Mouse (Mus musculus): Measurements from ENCODE around the gene Catsper4.

The Catsper4 gene

DNA sequence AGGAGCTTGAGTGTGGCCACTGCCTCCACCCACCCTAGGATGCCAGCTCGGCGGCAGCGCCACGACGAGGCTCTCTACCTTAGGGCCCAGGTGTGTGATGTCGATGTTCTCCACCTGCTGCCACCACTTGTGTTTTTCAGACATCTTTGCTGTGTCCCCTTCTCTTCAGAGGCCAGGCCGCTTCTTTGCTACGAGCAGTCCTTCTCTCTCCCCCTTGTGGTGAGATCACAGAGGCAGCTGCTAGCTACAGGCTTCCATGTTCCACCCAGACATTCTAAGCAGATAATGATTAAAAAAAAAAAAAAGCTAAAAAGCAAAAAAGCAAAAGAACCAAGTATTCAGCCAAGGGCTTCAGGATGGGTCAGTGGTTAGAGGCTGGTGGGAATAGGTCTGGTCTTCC lies at the start of gene Catsper4:
Catsper4 (minus strand) TSS at position 190 of the 400 bp plus-strand sequence.
- POLR2A ChIA-PET: interaction anchor here in 2 of 4 experiments (0.5 to 1.8 kb wide), 6 partner anchors 10 to 1190 kb away, joined by 3 to 5 read pairs (median 4); partner anchors contain the start of genes Cep85 (in 1 of the 2) and Zfp593 (in 1 of the 2)
- CTCF ChIA-PET: interaction anchor here (0.6 to 1.6 kb wide), 4 partner anchors 18 to 569 kb away, joined by 3 to 4 read pairs (median 3); partner anchors contain the start of gene Pdik1l (in 1 of the 4)

DNA sequence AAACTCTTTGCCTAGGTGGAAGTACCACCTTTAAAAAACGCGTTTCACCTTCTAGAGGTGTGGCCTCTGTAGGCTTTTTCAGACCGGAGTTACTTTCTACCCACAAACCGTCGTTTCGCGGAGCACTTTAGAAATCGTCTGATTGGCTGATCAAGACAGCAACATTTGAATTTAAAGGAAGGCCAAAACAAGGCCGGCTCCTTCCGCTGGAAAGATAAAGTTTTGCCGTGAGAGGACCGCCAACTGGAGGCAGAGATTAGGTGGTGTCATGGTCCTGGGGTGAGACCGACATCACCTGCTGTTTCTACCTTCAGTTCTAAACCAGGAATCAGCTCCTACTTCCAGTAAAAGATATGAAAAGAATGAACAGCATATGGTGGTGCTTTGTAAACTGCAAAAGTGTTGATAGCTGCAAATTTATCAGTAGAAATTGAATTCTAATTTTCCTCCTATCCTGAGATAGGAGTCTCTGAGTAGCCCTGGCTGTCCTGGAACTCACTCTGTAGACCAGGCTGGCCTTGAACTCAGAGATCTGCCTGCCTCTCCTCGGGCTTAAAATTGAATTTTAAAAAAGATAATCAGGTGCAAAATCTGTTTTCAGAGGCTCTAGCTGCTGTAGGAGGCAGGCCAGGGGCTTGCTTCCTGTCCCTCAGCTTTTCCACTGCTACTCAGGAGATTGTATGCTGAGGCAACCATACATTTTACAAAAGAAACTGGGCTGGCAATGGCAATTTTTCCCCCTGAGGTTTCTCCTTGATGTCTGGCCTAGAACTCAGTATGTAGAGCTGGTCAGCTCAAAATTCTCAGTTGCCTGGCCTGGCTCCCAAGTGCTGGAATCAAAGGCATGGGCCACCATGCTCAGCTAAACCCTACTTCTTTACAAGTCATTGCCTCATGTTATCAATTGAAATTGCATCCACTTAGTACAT lies 46.5 kb upstream of the Catsper4 start:
- POLR2A ChIA-PET: interaction anchor here in 3 of 4 experiments (0.6 to 1.9 kb wide), 18 partner anchors 10 to 302 kb away, joined by 3 to 12 read pairs (median 3); partner anchors contain the start of genes Cep85 (in 1 of the 3) and Pdik1l (in 1 of the 3)
- CTCF ChIA-PET: interaction anchor here in 2 of 4 experiments (0.8 to 2.3 kb wide), 2 partner anchors 10 to 18 kb away, joined by 5 to 8 read pairs; no protein-coding TSS in a partner anchor

DNA sequence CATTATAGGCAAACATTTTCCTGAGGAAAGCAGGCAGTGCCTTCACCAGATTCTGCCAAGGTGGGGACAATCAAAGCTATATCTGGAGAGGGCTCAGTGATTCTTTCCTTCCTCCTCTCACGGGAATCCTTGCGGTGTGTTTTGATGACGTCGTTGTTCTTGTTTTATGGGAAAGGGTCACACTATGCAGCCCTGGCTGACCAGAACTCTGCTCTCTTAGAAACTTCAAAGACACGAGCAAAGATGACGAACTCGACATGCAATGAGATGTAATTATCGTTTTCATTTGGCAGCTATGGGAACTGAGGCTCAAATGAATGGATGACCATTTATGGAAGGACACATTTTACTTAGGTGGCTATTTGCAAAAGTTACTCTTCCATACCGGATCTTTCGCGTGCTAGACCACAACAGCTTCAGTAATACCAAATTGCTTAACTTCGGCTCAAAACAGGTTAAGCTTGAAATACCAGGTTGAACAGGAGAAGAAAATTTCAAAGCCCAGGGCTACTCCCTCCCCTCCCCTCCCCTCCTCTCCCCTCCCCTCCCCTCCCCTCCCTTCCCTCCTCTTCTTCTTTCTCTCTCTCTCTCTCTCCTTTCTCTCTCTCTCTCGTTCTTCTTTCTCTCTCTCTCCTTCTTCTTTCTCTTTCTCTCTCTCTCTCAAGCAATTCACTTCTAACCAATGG lies 45.7 kb upstream of the Catsper4 start:
- ChIA-PET CTCF (interaction anchor here in 3 of 4 experiments (0.6 to 2.3 kb wide), 4 partner anchors 10 to 378 kb away, joined by 4 to 8 read pairs (median 4); no protein-coding TSS in a partner anchor), POLR2A (interaction anchor here in 3 of 4 experiments (0.6 to 1.9 kb wide), 16 partner anchors 9 to 229 kb away, joined by 3 to 12 read pairs (median 4); partner anchors contain the start of genes Cep85 (in 1 of the 3) and Pdik1l (in 1 of the 3))

DNA sequence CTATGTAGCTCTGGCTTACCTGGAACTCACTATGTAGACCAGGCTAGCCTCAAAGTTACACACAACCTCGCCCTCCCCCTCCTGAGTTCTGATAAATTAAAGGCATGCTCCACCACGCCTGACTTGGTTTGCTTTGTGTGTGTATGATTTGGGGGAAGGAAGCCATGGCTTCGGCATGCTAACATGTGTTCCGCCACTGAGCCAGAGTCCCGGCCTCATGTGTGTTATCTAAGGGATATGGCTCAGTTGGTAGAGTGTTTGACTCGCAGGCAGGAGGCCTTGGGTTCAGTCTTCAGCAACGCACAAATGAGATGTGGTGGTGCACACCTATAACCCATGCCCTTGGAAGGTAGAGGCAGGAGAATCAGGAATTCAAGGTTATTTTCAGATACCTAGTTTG lies 44.8 kb upstream of the Catsper4 start:
- POLR2A ChIA-PET: interaction anchor here in 2 of 4 experiments (0.6 to 2.1 kb wide), 3 partner anchors 15 to 67 kb away, joined by 3 to 6 read pairs (median 5); partner anchors contain the start of gene Pdik1l (in 1 of the 2)
- CTCF ChIA-PET: interaction anchor here in 2 of 4 experiments (1.5 to 2.3 kb wide), 2 partner anchors 9 to 21 kb away, joined by 3 to 8 read pairs; no protein-coding TSS in a partner anchor

DNA sequence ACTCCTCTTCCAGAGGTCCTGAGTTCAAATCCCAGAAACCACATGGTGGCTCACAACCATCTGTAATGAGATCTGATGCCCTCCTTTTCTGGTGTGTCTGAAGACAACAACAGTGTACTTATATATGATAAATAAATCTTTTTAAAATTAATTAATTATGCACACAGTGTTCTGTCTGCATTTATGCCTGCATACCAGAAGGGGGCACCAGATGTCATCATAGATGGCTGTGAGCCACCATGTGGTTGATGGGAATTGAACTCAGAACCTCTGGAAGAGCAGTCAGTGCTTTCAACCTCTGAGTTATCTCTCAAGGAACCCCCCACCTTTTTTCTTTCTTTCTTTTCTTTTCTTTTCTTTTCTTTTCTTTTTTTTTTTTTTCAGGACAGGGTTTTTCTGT lies 42.4 kb upstream of the Catsper4 start:
- POLR2A ChIA-PET: interaction anchor here in 3 of 4 experiments (1.4 to 4.7 kb wide), 10 partner anchors 9 to 265 kb away, joined by 3 to 43 read pairs (median 8); partner anchors contain the start of genes Grrp1 (in 1 of the 3), Mtfr1l (in 1 of the 3), Pdik1l (in 1 of the 3) and Trim63 (in 1 of the 3)
- CTCF ChIA-PET: interaction anchor here in 1 of 4 experiments (0.9 to 2.4 kb wide), 5 partner anchors 9 to 110 kb away, joined by 3 to 18 read pairs (median 4); partner anchors contain the start of gene Cep85

DNA sequence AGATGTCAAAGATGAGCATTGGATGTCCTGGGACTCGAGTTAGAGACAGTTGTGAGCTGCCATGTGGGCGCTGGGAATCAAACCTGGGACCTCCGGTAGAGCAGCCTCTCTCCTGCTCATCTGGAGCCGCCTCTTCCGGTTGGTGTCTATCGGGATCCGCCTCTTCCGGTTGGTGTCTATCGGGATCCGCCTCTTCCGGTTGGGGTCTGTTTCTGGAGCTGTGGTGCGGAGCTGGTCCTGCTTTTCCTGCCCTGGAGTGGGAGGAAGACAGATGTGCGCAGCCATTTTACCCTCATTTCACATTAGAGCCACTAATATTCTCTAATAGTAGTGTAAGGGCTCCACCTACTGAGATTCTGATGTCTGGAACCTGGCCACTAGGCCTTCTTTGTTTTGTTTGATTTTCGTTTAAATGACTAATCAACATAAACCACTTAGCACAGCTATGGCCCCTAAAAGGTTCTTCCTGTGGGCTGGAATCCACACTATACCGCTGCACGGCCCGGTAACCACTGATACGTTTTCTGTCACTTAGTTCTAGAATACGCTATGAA lies 41.0 kb upstream of the Catsper4 start:
- CTCF ChIA-PET: interaction anchor here (0.5 to 2.4 kb wide), 29 partner anchors 10 to 288 kb away, joined by 3 to 18 read pairs (median 4); partner anchors contain the start of genes Cep85 (in 1 of the 4), Gm30191 (in 1 of the 4), Grrp1 (in 1 of the 4) and Pafah2 (in 1 of the 4)
- POLR2A ChIA-PET: interaction anchor here (0.6 to 4.7 kb wide), 75 partner anchors 9 to 655 kb away, joined by 3 to 43 read pairs (median 4); partner anchors contain the start of genes Cep85 (in 3 of the 4), Grrp1 (in 3 of the 4), Pdik1l (in 3 of the 4) and Pafah2 (in 2 of the 4)

DNA sequence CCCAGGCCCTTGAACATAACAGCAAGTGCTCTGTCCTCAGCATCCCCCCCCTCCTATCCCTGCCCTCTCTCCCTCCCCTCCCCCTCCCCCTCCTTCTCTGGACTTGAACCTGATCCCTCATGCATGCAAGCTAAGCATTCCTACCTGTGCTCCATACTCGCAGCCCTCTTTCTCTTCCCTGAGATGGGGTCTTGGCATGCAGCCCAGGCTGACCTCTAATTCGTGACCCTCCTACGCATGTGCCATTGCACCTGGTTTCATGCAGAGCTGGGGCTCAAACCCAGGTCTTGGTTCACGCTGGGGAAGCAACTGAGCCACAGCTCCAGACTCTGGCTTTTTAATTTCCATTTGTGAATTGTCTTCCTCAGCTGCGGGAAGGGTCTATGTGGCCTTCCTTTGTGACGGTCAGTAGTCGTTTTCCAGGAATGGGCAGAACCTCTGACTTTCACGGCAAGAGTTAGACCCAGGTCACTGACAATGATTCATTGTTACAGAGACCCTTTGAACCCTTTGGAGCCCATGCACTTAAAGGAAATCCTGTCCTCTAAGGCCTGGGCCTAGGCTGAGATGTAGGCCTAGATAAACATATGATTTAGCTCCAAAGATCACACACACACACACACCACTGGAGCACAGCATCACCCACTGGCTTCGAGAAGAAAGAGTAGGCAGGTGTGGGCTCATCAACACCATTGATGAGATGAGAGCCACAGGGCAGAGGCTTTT lies 38.8 kb upstream of the Catsper4 start:
- ChIA-PET POLR2A (interaction anchor here in 3 of 4 experiments (0.5 to 4.7 kb wide), 7 partner anchors 11 to 152 kb away, joined by 3 to 43 read pairs (median 3); partner anchors contain the start of genes Grrp1 (in 2 of the 3), Cep85 (in 1 of the 3) and Pdik1l (in 1 of the 3)), CTCF (interaction anchor here in 3 of 4 experiments (0.6 to 1.2 kb wide), 11 partner anchors 11 to 144 kb away, joined by 3 to 6 read pairs (median 3); partner anchors contain the start of genes Cep85 (in 2 of the 3) and Grrp1 (in 1 of the 3))

DNA sequence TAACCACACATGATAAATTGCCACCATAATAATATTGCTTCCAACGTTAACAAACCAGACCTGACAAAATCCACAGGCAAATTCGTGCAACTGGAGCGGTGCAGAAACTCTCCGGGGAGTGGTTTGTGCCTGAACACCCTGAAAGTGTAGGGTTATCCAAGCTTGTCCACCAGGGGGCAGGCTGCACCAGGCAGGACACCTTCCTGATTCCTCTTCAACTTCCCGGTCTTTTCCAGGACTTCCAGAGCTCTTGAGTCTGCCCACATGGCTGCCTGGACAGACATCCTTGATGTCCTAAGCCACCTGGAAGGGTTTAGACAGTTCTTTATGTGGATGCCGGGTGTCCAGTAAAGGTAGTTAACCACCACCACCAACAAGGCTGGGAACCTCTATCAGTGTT lies 36.0 kb upstream of the Catsper4 start:
- CTCF ChIA-PET: interaction anchor here (0.5 to 2.7 kb wide), 47 partner anchors 8 to 601 kb away, joined by 3 to 18 read pairs (median 4); partner anchors contain the start of genes Cep85 (in 4 of the 4), Grrp1 (in 3 of the 4), Pafah2 (in 3 of the 4) and Pdik1l (in 2 of the 4)
- POLR2A ChIA-PET: interaction anchor here in 3 of 4 experiments (0.6 to 2.9 kb wide), 21 partner anchors 8 to 1206 kb away, joined by 3 to 12 read pairs (median 4); partner anchors contain the start of genes Cep85 (in 1 of the 3), Dhdds (in 1 of the 3), Grrp1 (in 1 of the 3) and Pafah2 (in 1 of the 3)

DNA sequence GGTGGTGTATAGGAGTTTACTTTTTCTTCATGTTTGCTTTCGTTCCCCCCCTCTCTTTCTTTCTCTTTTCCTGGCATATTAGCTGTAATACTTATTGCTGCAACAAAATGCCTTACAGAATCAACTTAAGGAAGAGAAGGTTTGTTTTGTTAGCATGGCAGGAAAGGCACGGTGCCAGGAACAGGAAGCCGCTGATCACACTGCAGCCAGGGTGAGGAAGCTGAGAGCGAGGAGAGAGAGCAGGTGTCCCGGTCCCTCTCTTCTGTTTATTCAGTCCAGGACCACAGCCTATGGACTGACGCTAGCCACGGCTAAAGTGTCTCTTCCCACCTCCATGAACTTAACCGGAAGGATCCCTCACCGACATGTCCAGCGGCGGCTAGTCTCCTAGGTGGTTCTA lies 31.2 kb upstream of the Catsper4 start:
- ChIA-PET POLR2A (interaction anchor here in 2 of 4 experiments (0.6 to 6.3 kb wide), 4 partner anchors 9 to 1967 kb away, joined by 3 to 43 read pairs (median 4); no protein-coding TSS in a partner anchor), CTCF (interaction anchor here in 1 of 4 experiments (0.5 kb wide), 1 partner anchor 174 kb away, joined by 3 read pairs; no protein-coding TSS in a partner anchor)

DNA sequence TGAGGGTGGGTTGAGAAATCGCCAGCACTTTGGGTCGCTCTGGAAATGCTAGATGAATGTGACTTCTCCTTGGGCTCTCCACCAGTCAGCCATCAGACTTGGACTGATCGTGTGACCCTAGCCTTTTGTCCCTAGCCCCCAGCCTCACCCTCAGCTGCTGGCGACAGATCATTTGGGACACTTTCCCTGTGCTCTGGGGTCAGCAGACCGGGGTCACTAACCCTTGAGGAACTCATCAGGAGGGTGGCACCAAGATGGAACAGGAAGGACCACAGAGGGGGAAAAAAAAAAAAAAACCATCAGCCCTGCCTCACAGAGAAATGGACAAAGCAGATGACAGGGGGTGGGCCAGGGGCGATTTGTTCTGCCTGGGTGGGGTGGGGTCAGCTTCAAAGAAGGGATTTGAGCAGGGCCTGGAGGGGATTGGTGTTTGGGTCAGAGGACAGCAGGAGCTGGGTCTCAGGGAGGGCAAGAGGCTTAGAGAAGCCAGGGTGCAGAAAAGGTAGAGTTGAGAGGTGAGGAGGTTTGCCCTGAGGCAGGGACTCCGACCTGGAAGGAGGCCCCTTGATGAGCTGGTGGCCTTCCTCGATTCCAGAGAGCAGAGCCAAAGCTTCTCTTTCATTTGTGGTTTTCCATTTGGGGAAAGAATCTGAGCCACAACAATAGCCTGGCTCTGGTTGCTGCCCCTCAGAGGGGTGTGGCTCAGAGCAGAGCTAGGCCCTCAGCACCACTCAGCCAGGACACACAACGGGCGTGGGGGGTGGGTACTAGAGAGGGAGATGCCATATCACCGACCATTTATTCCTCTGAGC lies 30.2 kb upstream of the Catsper4 start:
- CTCF ChIA-PET: interaction anchor here in 2 of 4 experiments (0.5 to 1.4 kb wide), 6 partner anchors 11 to 1220 kb away, joined by 3 to 5 read pairs (median 3); no protein-coding TSS in a partner anchor
- POLR2A ChIA-PET: interaction anchor here in 3 of 4 experiments (0.5 to 6.3 kb wide), 17 partner anchors 10 to 1966 kb away, joined by 3 to 43 read pairs (median 4); partner anchors contain the start of genes Cep85 (in 2 of the 3) and Pdik1l (in 1 of the 3)

DNA sequence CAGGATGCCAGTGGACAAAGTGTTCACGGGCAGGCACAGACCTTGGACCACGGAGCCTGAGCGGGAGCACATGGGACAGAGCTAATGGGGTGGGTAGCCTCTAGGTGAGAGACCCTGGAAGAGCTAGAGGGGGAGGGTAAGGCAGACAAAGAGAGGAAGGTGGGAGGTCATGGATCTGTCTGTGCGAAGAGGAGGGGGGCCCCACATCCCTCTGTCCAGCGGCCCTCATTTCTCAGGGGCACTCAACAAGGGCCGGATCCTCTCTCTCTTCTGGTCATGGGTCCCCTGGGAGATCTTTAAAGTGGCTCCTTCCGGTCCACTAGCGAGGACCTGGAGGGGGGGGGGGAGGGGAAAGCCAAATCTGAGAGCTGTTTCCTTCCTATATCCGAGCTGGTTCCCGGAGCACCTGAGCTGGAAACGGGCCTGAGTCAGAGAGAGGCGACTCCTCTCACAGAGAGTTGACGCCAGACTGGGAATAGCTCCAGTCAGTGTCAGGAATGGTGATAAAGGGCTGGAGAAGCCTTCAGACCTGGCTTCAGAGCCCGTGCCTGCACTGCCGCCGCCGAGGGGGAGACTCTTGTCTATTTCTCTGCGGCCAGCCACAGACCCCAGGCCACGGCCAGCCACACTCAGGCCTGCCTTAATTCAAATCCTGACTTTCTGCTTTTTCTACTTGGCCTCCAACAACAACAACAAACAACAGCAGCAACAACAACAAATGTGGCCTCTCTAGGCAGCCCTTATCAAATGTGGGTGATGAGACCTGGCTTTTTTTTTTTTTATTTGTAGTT lies 29.4 kb upstream of the Catsper4 start:
- POLR2A ChIA-PET: interaction anchor here in 3 of 4 experiments (0.5 to 6.3 kb wide), 17 partner anchors 7 to 1277 kb away, joined by 3 to 43 read pairs (median 4); partner anchors contain the start of genes Cep85 (in 2 of the 3) and Pdik1l (in 1 of the 3)
- CTCF ChIA-PET: interaction anchor here in 2 of 4 experiments (0.6 to 1.4 kb wide), 6 partner anchors 10 to 1373 kb away, joined by 3 to 5 read pairs (median 3); no protein-coding TSS in a partner anchor

DNA sequence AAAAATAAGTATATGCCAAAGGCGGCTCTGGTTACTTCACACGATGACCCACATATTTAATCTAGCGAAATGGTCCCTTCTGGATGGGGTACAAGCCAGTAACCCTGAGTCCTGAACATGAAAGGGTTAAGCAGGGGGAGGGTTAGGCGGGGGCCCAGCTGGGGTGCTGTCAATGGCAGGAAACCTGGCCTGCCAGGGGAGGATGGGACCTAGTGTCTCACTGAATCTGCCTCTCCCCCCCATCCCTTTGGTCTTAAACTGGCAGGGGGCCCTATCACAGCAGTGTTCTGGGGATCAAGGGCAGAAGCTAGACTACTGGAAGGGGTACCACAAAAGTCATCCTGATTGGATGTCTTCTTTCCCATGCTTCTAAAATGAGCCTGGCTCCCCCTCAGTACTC lies 28.7 kb upstream of the Catsper4 start:
- ChIA-PET POLR2A (interaction anchor here in 2 of 4 experiments (0.6 to 6.3 kb wide), 9 partner anchors 8 to 903 kb away, joined by 3 to 43 read pairs (median 4); partner anchors contain the start of gene Cep85 (in 1 of the 2)), CTCF (interaction anchor here in 2 of 4 experiments (0.8 to 1.1 kb wide), 3 partner anchors 9 to 11 kb away, joined by 3 read pairs; partner anchors contain the start of gene Gm30191 (in 1 of the 2))

DNA sequence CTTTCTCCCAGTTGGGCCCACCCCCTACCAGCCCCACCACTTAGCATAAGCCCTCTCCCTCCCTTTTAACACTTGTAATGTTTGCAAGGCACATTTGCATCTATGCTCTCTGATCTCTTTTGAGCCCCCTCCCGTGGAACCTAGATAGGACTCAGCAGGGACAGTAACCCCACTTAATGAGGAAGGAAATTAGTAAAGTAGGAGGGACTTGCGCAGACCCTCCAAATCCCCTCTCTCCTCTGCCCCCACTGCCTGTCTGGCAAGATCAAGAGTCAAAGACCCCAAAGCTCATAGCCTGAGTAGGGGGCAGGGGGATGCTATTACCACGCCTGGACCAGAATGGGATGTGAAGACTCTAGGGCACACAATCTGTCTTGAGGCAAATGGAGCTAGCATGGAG lies 27.7 kb upstream of the Catsper4 start:
- POLR2A ChIA-PET: interaction anchor here in 3 of 4 experiments (0.6 to 6.3 kb wide), 16 partner anchors 8 to 669 kb away, joined by 3 to 43 read pairs (median 3); partner anchors contain the start of genes Cep85 (in 1 of the 3) and Rsrp1 (in 1 of the 3)
- CTCF ChIA-PET: interaction anchor here (0.6 to 2.5 kb wide), 9 partner anchors 8 to 68 kb away, joined by 3 to 8 read pairs (median 3); partner anchors contain the start of genes Cep85 (in 1 of the 4) and Gm30191 (in 1 of the 4)
